Mouse (Mus musculus): ENCODE measurements around the gene Fam107a. TPM values are rescaled to one million over a fixed set of nuclear protein-coding genes. Genes with fewer than 3 reads are reported as not detected.

Fam107a gene
- total and polyA plus RNA-seq, 3 experiments: not detected

GRCm38 (mm10) chr14:8365833-8366232 is 48.0 kb upstream of the Fam107a start:
- Histone ChIP-seq H3K27ac (ENCODE audit: control insufficient read depth, low read depth, low read length) (no peak overlapping the region), H3K4me3 (ENCODE audit: control insufficient read depth in 1 of 2, insufficient read depth in 1 of 2, low read depth in 2 of 2, low read length in 2 of 2) (no peak overlapping the region), H3K36me3 (ENCODE audit: control insufficient read depth in 1 of 2, insufficient read depth in 2 of 2, low read length in 2 of 2) (no peaks in the 10 kb centered on the region), H3K9ac (ENCODE audit: control insufficient read depth, low read depth, low read length, poor library complexity, severe bottlenecking) (no peak overlapping the region), H3K9me3 (replicated peaks; ENCODE audit: insufficient read depth, low read length) (no peaks in the 10 kb centered on the region), H3K4me1 (ENCODE audit: control insufficient read depth in 1 of 2, insufficient read depth in 2 of 2, low read length in 2 of 2) (no peaks in the 10 kb centered on the region), H3K27me3 (ENCODE audit: control insufficient read depth in 1 of 2, insufficient read depth in 2 of 2, low read length in 2 of 2) (no peaks in the 10 kb centered on the region), H3K79me2 (ENCODE audit: control insufficient read depth, insufficient read depth, low read length, poor library complexity) (no peaks in the 10 kb centered on the region)
- no peak for DNase-seq (ENCODE audit: low read depth, low spot score)
- TF ChIP-seq ELF1 (IDR thresholded peaks at IDR 0.05; ENCODE audit: low read depth, low read length) (no peak), RCOR1 (IDR thresholded peaks at IDR 0.05; ENCODE audit: low read depth, low read length) (no peak), ZMIZ1 (IDR thresholded peaks at IDR 0.05; ENCODE audit: low read depth, low read length) (no peak), JUND (IDR thresholded peaks at IDR 0.05; ENCODE audit: low read depth, low read length) (no peak), POLR2A (IDR thresholded peaks at IDR 0.05; ENCODE audit: control insufficient read depth in 1 of 2, insufficient read depth in 1 of 2, low read depth in 1 of 2, low read length in 2 of 2, poor library complexity in 1 of 2) (no peak)

DNA sequence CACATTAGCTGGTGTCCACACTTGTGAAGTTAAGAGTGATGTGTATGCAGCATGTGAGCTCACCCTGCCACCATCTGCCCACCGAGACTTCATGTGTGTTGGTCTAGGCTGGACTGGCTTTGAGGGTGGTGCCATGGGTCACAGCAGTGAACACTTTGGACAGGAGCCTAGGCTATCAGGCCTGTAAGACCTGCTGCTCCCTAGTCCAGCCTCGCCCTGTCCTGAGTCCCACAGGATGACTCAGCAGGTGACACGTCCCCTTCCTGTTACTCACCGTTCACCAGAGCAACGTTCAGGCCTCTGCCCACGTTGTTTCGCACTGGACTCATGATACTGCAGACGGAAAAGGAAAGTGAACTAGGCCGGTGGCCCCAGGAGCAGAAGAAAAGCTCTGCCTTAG is 39.0 kb upstream of the Fam107a start:
- Histone ChIP-seq H3K4me3 (ENCODE audit: control insufficient read depth in 1 of 2, insufficient read depth in 1 of 2, low read depth in 2 of 2, low read length in 2 of 2) (no peak overlapping the region), H3K36me3 (ENCODE audit: control insufficient read depth in 1 of 2, insufficient read depth in 2 of 2, low read length in 2 of 2) (no peaks in the 10 kb centered on the region)

DNA sequence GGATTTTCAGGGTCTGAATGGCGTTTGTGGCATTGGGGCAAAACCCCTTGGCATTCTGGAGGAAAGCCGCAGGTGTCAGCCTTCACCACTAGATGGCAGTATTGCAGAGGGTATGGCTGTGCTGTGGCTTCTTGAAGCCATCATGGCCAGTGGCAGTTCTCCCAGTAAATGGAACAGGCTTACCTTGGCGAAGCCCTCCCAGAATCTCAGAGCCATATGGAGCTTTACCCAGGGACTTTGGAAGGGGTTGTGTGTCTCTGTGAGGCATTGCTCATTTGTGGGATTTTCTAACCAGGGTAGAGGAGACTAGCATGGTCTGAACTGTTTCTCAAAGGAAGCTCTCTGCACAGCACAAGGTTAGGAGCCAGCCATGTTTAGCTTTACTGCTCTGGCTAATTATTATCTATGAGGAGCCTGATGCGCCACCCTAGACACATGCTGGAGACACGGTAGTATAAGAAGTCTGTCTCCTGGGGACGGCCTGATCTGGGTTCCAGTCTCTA is 38.2 kb upstream of the Fam107a start:
- peak; percentile 64 for DNase-seq (ENCODE audit: low read depth, low spot score)
- Histone ChIP-seq H3K27ac (ENCODE audit: control insufficient read depth, low read depth, low read length) (no peak overlapping the region), H3K79me2 (ENCODE audit: control insufficient read depth, insufficient read depth, low read length, poor library complexity) (no peaks in the 10 kb centered on the region), H3K4me3 (ENCODE audit: control insufficient read depth in 1 of 2, insufficient read depth in 1 of 2, low read depth in 2 of 2, low read length in 2 of 2) (no peak overlapping the region), H3K27me3 (ENCODE audit: control insufficient read depth in 1 of 2, insufficient read depth in 2 of 2, low read length in 2 of 2) (no peaks in the 10 kb centered on the region), H3K36me3 (ENCODE audit: control insufficient read depth in 1 of 2, insufficient read depth in 2 of 2, low read length in 2 of 2) (no peaks in the 10 kb centered on the region), H3K9me3 (replicated peaks; ENCODE audit: insufficient read depth, low read length) (no peaks in the 10 kb centered on the region), H3K9ac (ENCODE audit: control insufficient read depth, low read depth, low read length, poor library complexity, severe bottlenecking) (no peak overlapping the region), H3K4me1 (ENCODE audit: control insufficient read depth in 1 of 2, insufficient read depth in 2 of 2, low read length in 2 of 2) (no peaks in the 10 kb centered on the region; a peak in 2 of 4 replicates)
- no peak for TF ChIP-seq GABPA (IDR thresholded peaks at IDR 0.05; ENCODE audit: low read depth, low read length)
- TF ChIP-seq ZC3H11A (IDR thresholded peaks at IDR 0.05; ENCODE audit: low read depth, low read length): peak; percentile 69
- TF ChIP-seq MYB (IDR thresholded peaks at IDR 0.05; ENCODE audit: low read depth, low read length): no peak
- TF ChIP-seq SMC3 (IDR thresholded peaks at IDR 0.05; ENCODE audit: low read depth, low read length): peak; percentile 79
- TF ChIP-seq E2F4 (IDR thresholded peaks at IDR 0.05; ENCODE audit: borderline replicate concordance, low read depth, low read length): no peak
- no peak for TF ChIP-seq SIN3A (IDR thresholded peaks at IDR 0.05; ENCODE audit: low read length)
- no peak for TF ChIP-seq POLR2AphosphoS5 (IDR thresholded peaks at IDR 0.05; ENCODE audit: borderline replicate concordance, low read depth, low read length)
- no peak for TF ChIP-seq NRF1 (IDR thresholded peaks at IDR 0.05; ENCODE audit: insufficient read depth, low read depth, low read length, poor library complexity, severe bottlenecking)
- no peak for TF ChIP-seq USF1 (IDR thresholded peaks at IDR 0.05; ENCODE audit: low read depth, low read length)
- TF ChIP-seq HCFC1 (IDR thresholded peaks at IDR 0.05; ENCODE audit: low read depth, low read length): no peak
- TF ChIP-seq UBTF (IDR thresholded peaks at IDR 0.05; ENCODE audit: borderline replicate concordance, insufficient read depth, low read depth, low read length): no peak
- TF ChIP-seq TAL1 (IDR thresholded peaks at IDR 0.05; ENCODE audit: low read length): no peak
- TF ChIP-seq JUND (IDR thresholded peaks at IDR 0.05; ENCODE audit: low read depth, low read length): no peak
- TF ChIP-seq BHLHE40 (IDR thresholded peaks at IDR 0.05; ENCODE audit: borderline replicate concordance, low read depth, low read length): no peak
- TF ChIP-seq POLR2AphosphoS2 (IDR thresholded peaks at IDR 0.05; ENCODE audit: low read length): no peak
- peak; percentile 91 for TF ChIP-seq RAD21 (IDR thresholded peaks at IDR 0.05; ENCODE audit: low read depth, low read length)
- TF ChIP-seq CTCF (IDR thresholded peaks at IDR 0.05 in 2 of 3, conservative IDR thresholded peaks at IDR 0.05 in 1 of 3; ENCODE audit: control insufficient read depth in 1 of 3, insufficient read depth in 1 of 3, low read depth in 2 of 3, low read length in 3 of 3, poor library complexity in 1 of 3, severe bottlenecking in 1 of 3): peak; percentile 86 to 90 (median 86)
- no peak for TF ChIP-seq MAX (IDR thresholded peaks at IDR 0.05; ENCODE audit: low read length)
- TF ChIP-seq ETS1 (IDR thresholded peaks at IDR 0.05; ENCODE audit: low read depth, low read length): no peak

More for the DNA sequence above, 39.0 kb upstream of the Fam107a start:
- Histone ChIP-seq H3K27ac (ENCODE audit: control insufficient read depth, low read depth, low read length) (no peak overlapping the region), H3K9ac (ENCODE audit: control insufficient read depth, low read depth, low read length, poor library complexity, severe bottlenecking) (no peak overlapping the region), H3K79me2 (ENCODE audit: control insufficient read depth, insufficient read depth, low read length, poor library complexity) (no peaks in the 10 kb centered on the region), H3K4me1 (ENCODE audit: control insufficient read depth in 1 of 2, insufficient read depth in 2 of 2, low read length in 2 of 2) (no peaks in the 10 kb centered on the region; a peak in 2 of 4 replicates), H3K27me3 (ENCODE audit: control insufficient read depth in 1 of 2, insufficient read depth in 2 of 2, low read length in 2 of 2) (no peaks in the 10 kb centered on the region), H3K9me3 (replicated peaks; ENCODE audit: insufficient read depth, low read length) (no peaks in the 10 kb centered on the region)
- no peak for TF ChIP-seq TBP (IDR thresholded peaks at IDR 0.05; ENCODE audit: low read depth, low read length)
- no peak for TF ChIP-seq NRF1 (IDR thresholded peaks at IDR 0.05; ENCODE audit: insufficient read depth, low read depth, low read length, poor library complexity, severe bottlenecking)
- TF ChIP-seq TCF12 (IDR thresholded peaks at IDR 0.05; ENCODE audit: low read depth, low read length): no peak
- no peak for TF ChIP-seq USF1 (IDR thresholded peaks at IDR 0.05; ENCODE audit: low read depth, low read length)
- TF ChIP-seq SMC3 (IDR thresholded peaks at IDR 0.05; ENCODE audit: low read depth, low read length): no peak
- no peak for TF ChIP-seq POLR2A (IDR thresholded peaks at IDR 0.05; ENCODE audit: control insufficient read depth in 1 of 2, insufficient read depth in 1 of 2, low read depth in 1 of 2, low read length in 2 of 2, poor library complexity in 1 of 2)
- no peak for TF ChIP-seq ZKSCAN1 (IDR thresholded peaks at IDR 0.05; ENCODE audit: low read depth, low read length)
- TF ChIP-seq RCOR1 (IDR thresholded peaks at IDR 0.05; ENCODE audit: low read depth, low read length): no peak
- no peak for TF ChIP-seq KAT2A (conservative IDR thresholded peaks at IDR 0.05; ENCODE audit: low read depth, low read length)
- no peak for TF ChIP-seq RAD21 (IDR thresholded peaks at IDR 0.05; ENCODE audit: low read depth, low read length)
- no peak for TF ChIP-seq MAZ (IDR thresholded peaks at IDR 0.05; ENCODE audit: low read depth, low read length)
- DNase-seq (ENCODE audit: low read depth, low spot score): no peak

Measured in MEL (cell line).